Mouse (Mus musculus): ENCODE data around the gene Il33. TPM values are rescaled to one million over a fixed set of nuclear protein-coding genes. Genes with fewer than 3 reads are reported as not detected.

Il33 gene
- 41.7 and 45.2 TPM in 2 replicates for polyA plus RNA-seq (2015; fragmentation: Nextera tagmentation; extraction: Ambion mirVana)

- H3K9ac ChIP-seq = no peak within 1 kb of the TSS
- peak; percentile 69 for ATAC-seq (replicated peaks; ENCODE audit: low FRiP score)
- 16% methylated on average over 10 of the region's 10 CpGs for WGBS
- H3K4me2 ChIP-seq = peak within 1 kb of the TSS; percentile 52
- H3K4me3 ChIP-seq (replicated peaks) = peak within 1 kb of the TSS; percentile 36
- peak within 1 kb of the TSS; percentile 83 for H3K27ac ChIP-seq
- H3K4me1 ChIP-seq = peaks cover 46% of the 10 kb centered on the region
- no peaks in the 10 kb centered on the region for H3K36me3 ChIP-seq
- H3K27me3 ChIP-seq = no peaks in the 10 kb centered on the region
- H3K9me3 ChIP-seq (replicated peaks) = no peaks in the 10 kb centered on the region
These were observed at the start of gene Il33 for GRCm38 (mm10) chr19:29924638-29925258. Il33 (plus strand) TSS chr19:29925114.

GRCm38 (mm10) chr19:29877422-29878291, 47.3 kb upstream of the Il33 start:
- H3K4me2 ChIP-seq = no peak overlapping the region
- WGBS = 28% methylated on average over 10 of the region's 10 CpGs
- H3K4me1 ChIP-seq = peaks cover 21% of the 10 kb centered on the region
- no peaks in the 10 kb centered on the region for H3K36me3 ChIP-seq
- H3K27me3 ChIP-seq = no peaks in the 10 kb centered on the region
- H3K4me3 ChIP-seq (replicated peaks) = no peak overlapping the region
- H3K27ac ChIP-seq = peak overlapping the region; percentile 81
- no peak overlapping the region for H3K9ac ChIP-seq
- no peaks in the 10 kb centered on the region for H3K9me3 ChIP-seq (replicated peaks)
- ATAC-seq (replicated peaks; ENCODE audit: low FRiP score) = peak; percentile 76

- H3K9ac ChIP-seq = no peak overlapping the region
- no peaks in the 10 kb centered on the region for H3K9me3 ChIP-seq (replicated peaks)
- peak overlapping the region; percentile 81 for H3K27ac ChIP-seq
- H3K27me3 ChIP-seq = no peaks in the 10 kb centered on the region
- 60% methylated on average over 8 of the region's 8 CpGs for WGBS
- no peaks in the 10 kb centered on the region for H3K36me3 ChIP-seq
- H3K4me3 ChIP-seq (replicated peaks) = no peak overlapping the region
- H3K4me2 ChIP-seq = no peak overlapping the region
- H3K4me1 ChIP-seq = peaks cover 21% of the 10 kb centered on the region
- 0 out of 2 replicates have a peak, but pooled peaks have one; percentile 22 for ATAC-seq (replicated peaks; ENCODE audit: low FRiP score)
These were observed 45.9 kb upstream of the Il33 start for GRCm38 (mm10) chr19:29878896-29879504.

- H3K9me3 ChIP-seq (replicated peaks) = no peaks in the 10 kb centered on the region
- H3K36me3 ChIP-seq = no peaks in the 10 kb centered on the region
- no peak overlapping the region for H3K27ac ChIP-seq
- ATAC-seq (replicated peaks; ENCODE audit: low FRiP score) = no peak
- no peaks in the 10 kb centered on the region for H3K27me3 ChIP-seq
- no peak overlapping the region for H3K9ac ChIP-seq
- H3K4me2 ChIP-seq = no peak overlapping the region
- peaks cover 20% of the 10 kb centered on the region for H3K4me1 ChIP-seq
- no peak overlapping the region for H3K4me3 ChIP-seq (replicated peaks)
- WGBS = 74% methylated on average over 4 of the region's 4 CpGs
These were observed 44.0 kb upstream of the Il33 start for GRCm38 (mm10) chr19:29880918-29881317.

GRCm38 (mm10) chr19:29882696-29883095, 42.2 kb upstream of the Il33 start:
- ATAC-seq (replicated peaks; ENCODE audit: low FRiP score) = no peak
- H3K9me3 ChIP-seq (replicated peaks) = no peaks in the 10 kb centered on the region
- H3K4me2 ChIP-seq = no peak overlapping the region
- WGBS = 77% methylated on average over 3 of the region's 3 CpGs
- H3K9ac ChIP-seq = no peak overlapping the region
- no peak overlapping the region for H3K27ac ChIP-seq
- H3K4me1 ChIP-seq = peaks cover 13% of the 10 kb centered on the region
- no peaks in the 10 kb centered on the region for H3K36me3 ChIP-seq
- H3K27me3 ChIP-seq = no peaks in the 10 kb centered on the region
- no peak overlapping the region for H3K4me3 ChIP-seq (replicated peaks)

- Histone ChIP-seq H3K4me3 (replicated peaks) (no peak overlapping the region), H3K27me3 (no peaks in the 10 kb centered on the region), H3K4me1 (no peaks in the 10 kb centered on the region), H3K9ac (no peak overlapping the region), H3K36me3 (no peaks in the 10 kb centered on the region), H3K4me2 (no peak overlapping the region), H3K9me3 (replicated peaks) (no peaks in the 10 kb centered on the region), H3K27ac (no peak overlapping the region)
- ATAC-seq (replicated peaks; ENCODE audit: low FRiP score) = no peak
- WGBS = 60% methylated on average over 6 of the region's 6 CpGs
These were observed 39.4 kb upstream of the Il33 start for GRCm38 (mm10) chr19:29885548-29885947.

- Histone ChIP-seq H3K4me1 (no peaks in the 10 kb centered on the region), H3K27ac (no peak overlapping the region), H3K4me2 (no peak overlapping the region), H3K9me3 (replicated peaks) (no peaks in the 10 kb centered on the region), H3K36me3 (no peaks in the 10 kb centered on the region), H3K9ac (no peak overlapping the region), H3K27me3 (no peaks in the 10 kb centered on the region), H3K4me3 (replicated peaks) (no peak overlapping the region)
- WGBS = 84% methylated on average over 2 of the region's 2 CpGs
- no peak for ATAC-seq (replicated peaks; ENCODE audit: low FRiP score)
These were observed 37.4 kb upstream of the Il33 start for GRCm38 (mm10) chr19:29887476-29887875.

- Histone ChIP-seq H3K36me3 (no peaks in the 10 kb centered on the region), H3K27me3 (no peaks in the 10 kb centered on the region), H3K4me3 (replicated peaks) (no peak overlapping the region), H3K4me1 (no peaks in the 10 kb centered on the region), H3K9me3 (replicated peaks) (no peaks in the 10 kb centered on the region), H3K4me2 (no peak overlapping the region), H3K9ac (no peak overlapping the region), H3K27ac (no peak overlapping the region)
- no peak for ATAC-seq (replicated peaks; ENCODE audit: low FRiP score)
- 90% methylated on average over 6 of the region's 6 CpGs for WGBS
These were observed 36.0 kb upstream of the Il33 start for GRCm38 (mm10) chr19:29888946-29889345.

- Histone ChIP-seq H3K4me3 (replicated peaks) (no peak overlapping the region), H3K4me1 (no peaks in the 10 kb centered on the region), H3K27ac (no peak overlapping the region), H3K4me2 (no peak overlapping the region), H3K36me3 (no peaks in the 10 kb centered on the region), H3K9ac (no peak overlapping the region), H3K27me3 (no peaks in the 10 kb centered on the region), H3K9me3 (replicated peaks) (no peaks in the 10 kb centered on the region)
- WGBS = 65% methylated on average over 4 of the region's 4 CpGs
- no peak for ATAC-seq (replicated peaks; ENCODE audit: low FRiP score)
These were observed 32.9 kb upstream of the Il33 start for GRCm38 (mm10) chr19:29891981-29892380.

GRCm38 (mm10) chr19:29892786-29893185, 32.1 kb upstream of the Il33 start:
- Histone ChIP-seq H3K36me3 (no peaks in the 10 kb centered on the region), H3K9ac (no peak overlapping the region), H3K27me3 (no peaks in the 10 kb centered on the region), H3K4me1 (no peaks in the 10 kb centered on the region), H3K27ac (no peak overlapping the region), H3K4me3 (replicated peaks) (no peak overlapping the region), H3K9me3 (replicated peaks) (no peaks in the 10 kb centered on the region), H3K4me2 (no peak overlapping the region)
- no peak for ATAC-seq (replicated peaks; ENCODE audit: low FRiP score)
- WGBS = 70% methylated on average over 6 of the region's 6 CpGs

- no peak for ATAC-seq (replicated peaks; ENCODE audit: low FRiP score)
- no peak overlapping the region for H3K27ac ChIP-seq
- H3K27me3 ChIP-seq = no peaks in the 10 kb centered on the region
- no peak overlapping the region for H3K9ac ChIP-seq
- WGBS = 83% methylated on average over 4 of the region's 4 CpGs
- no peaks in the 10 kb centered on the region for H3K9me3 ChIP-seq (replicated peaks)
- H3K4me3 ChIP-seq (replicated peaks) = no peak overlapping the region
- H3K4me2 ChIP-seq = no peak overlapping the region
- no peaks in the 10 kb centered on the region for H3K36me3 ChIP-seq
- no peaks in the 10 kb centered on the region for H3K4me1 ChIP-seq
These were observed 31.1 kb upstream of the Il33 start for GRCm38 (mm10) chr19:29893718-29894273.

- H3K9me3 ChIP-seq (replicated peaks) = peaks cover under 1% of the 10 kb centered on the region; the same call in 1 of the 2 replicates
These were observed 30.5 kb upstream of the Il33 start for GRCm38 (mm10) chr19:29894381-29894780.

More at GRCm38 (mm10) chr19:29894381-29894780, 30.5 kb upstream of the Il33 start:
- Histone ChIP-seq H3K27me3 (no peaks in the 10 kb centered on the region), H3K4me3 (replicated peaks) (no peak overlapping the region), H3K4me1 (no peaks in the 10 kb centered on the region), H3K9ac (no peak overlapping the region), H3K36me3 (peaks cover under 1% of the 10 kb centered on the region; the same call in 1 of the 2 replicates), H3K27ac (no peak overlapping the region), H3K4me2 (no peak overlapping the region)
- WGBS = 78% methylated on average over 12 of the region's 12 CpGs
- no peak for ATAC-seq (replicated peaks; ENCODE audit: low FRiP score)
